Mouse (Mus musculus) adrenal gland, postnatal 36 days (tissue): ENCODE results near the gene Gm39566. TPM values are rescaled to one million over a fixed set of nuclear protein-coding genes. Genes with fewer than 3 reads are reported as not detected.
A peak's percentile ranks its signal among the peaks of the same experiment; 100 is the strongest.

Experiments used
- DNase-seq, 2 experiments: peaks; one replicate each; pipeline ENCODE4 v3.0.0; 2021; ENCODE audit warnings: mixed read lengths in 1 of 2
- total RNA-seq, 2 experiments: library from RNA; stranded (reverse); gene quantifications; 2 replicates each; pipeline ENCODE4 v1.2.3; 2021

Gm39566 gene
- total RNA-seq, 2 experiments from 2014 or later: not detected

DNA sequence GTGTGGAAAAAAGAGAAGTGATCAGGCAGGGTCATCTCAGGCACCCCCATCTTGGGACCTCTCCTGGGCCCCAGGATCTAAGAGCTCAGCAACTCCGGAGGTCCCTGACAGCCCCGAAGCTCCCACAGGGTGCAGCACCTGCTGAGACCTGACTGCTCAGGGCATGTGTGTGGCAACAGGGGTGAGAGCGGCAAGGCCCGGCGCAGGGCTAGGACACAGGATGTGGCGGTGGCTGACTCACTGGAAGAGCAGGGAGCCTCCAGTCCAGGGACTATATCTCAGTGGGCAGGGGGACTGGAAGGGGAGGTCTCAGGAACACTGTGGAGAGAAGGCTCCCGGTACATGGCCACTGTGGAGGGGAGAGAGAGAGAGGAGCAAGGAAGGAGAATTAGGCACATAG is 17.2 kb downstream of the Gm39566 start:
- no peak for DNase-seq

DNA sequence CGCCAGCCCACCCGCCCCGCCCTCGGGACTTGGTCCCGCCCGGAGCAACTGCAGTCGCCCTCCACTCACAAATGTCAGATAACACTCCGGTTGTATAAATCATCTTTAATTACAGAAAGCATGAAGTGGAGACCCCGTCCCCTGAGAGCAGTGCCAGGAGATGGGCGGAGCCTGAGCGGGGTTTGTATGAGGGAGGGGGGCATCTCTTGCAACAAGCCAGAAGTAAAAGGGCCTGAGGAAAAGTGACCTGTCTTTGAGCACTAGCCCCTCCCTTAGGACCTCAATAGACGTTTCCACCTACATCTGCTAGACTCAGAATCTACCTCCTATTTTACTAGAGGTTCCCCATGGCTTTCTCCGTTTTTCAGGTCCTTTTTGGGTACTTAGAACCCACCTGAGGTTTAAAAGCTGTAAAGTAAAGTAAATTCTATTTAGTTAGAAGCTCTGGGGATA is 19.1 kb downstream of the Gm39566 start:
- DNase-seq: no peak

DNA sequence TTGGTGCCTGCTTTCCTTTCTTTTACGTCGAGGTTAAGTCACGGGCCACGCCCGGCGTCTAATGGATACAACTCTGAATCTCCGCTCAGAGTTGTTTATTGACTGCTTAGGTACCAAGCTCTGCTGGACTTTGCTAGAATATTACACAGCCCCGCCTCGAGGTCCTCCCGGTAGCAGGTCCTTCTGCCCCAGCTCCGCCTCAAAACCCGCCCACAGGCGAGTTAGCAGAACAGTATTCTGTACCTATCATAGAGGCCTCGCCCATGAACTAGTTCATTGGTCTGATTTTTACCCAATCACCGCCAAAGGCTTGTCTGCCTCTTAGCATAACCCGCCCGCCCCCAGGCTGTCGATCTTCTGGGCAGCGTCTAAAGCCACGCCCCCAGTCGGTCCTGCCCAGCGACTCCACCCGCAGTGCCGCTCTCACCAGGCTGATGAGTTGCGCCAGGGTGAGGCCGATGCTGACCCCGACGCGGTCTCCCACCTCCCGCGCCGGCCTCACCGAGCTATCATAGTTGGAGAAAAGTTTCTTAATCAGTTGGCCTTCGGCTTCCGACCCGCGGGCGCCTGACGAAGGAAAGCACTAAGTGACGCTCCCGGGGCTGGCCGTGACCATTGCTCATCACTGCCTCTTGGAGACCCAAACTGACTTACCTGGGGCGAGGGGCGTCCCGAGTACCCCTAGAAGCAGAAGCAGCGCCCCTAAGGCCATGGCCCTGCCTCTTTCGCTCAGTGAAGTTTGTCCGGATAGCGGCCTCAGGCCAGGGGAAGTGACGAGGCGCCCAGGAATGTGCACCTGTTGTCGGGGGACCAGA is 19.7 kb downstream of the Gm39566 start, which contains the start of gene Chrnb1:
Gene Chrnb1, minus strand, starts transcription at position 776 of the 815 bp plus-strand sequence.
- peak; percentile 97 for DNase-seq

DNA sequence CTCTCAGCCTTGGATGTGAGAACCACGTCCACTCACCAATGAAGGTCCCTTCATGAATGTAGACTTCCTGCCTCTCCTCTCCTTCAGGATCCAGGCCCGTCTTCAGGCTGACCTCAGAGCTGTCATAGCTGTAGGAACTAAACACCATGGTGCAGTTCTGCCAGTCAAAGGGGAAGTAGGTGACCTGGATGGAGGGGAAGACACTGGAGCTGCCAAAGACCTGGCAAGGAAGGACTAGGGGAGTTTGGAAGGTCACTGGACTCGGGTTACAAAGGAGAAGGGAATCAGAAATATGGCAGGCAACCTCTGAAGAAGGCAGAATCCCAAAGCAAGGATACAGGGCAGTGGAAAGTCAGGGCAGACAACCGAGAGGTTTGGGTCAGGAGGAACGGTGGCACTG is 21.7 kb downstream of the Gm39566 start:
- DNase-seq: no peak

DNA sequence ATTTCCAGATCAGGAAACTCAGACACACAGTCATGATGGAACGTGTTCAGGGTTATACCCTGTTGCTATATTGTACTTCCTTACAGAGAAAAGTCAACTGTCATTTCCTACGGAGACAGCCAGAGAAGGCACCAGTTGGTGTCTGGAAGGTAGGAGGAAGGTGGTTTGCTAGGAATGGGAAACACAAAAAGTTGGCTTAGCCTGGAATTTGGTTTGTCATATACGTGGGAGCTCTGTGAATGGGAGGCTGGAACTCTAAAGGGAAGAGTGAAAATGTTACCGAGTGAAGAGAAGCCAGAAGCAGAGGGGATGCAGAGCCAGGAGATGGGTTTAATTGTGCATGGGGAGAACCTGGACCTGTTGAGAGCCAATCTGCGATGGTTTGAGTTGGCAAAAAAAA is 23.7 kb downstream of the Gm39566 start:
- no peak for DNase-seq

DNA sequence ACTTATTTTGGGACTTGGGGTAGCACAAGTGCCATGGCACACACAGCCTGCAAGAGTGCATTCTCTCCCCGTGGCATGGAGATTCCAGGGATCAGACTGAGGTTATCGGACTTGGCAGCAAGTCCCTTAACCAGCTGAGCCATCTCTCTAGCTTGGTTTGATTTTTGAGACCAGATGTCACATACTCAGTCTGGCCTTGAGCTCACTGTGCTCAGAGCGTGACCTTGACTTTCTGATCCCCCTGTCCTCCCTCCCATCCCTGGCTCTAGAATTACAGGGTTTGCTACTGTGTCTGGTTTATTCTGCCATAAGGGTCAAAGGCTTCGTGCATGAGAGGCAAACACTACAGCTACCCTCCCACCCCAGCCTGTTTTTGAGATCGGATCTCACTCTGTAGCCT is 25.7 kb downstream of the Gm39566 start:
- peak; percentile 48 to 65 for DNase-seq

DNA sequence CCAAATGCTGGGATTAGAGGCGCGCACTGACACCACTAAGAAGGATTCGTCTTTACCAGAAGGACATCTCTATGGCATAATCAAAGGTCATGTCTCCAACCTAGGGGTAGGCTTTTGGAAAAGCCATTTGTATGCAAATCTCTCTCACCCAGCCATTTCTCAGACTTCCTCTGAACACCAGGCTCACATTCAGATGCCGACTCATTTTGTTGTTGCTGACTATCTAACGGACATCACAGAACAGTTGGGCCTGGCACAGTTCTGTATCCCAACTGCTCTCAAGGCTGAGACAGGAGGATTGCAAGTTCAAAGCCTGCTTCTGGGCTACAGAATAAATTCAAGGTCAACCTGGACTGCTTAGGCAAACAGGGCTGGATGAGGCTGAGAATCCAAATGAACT is 27.8 kb downstream of the Gm39566 start:
- DNase-seq: no peak

DNA sequence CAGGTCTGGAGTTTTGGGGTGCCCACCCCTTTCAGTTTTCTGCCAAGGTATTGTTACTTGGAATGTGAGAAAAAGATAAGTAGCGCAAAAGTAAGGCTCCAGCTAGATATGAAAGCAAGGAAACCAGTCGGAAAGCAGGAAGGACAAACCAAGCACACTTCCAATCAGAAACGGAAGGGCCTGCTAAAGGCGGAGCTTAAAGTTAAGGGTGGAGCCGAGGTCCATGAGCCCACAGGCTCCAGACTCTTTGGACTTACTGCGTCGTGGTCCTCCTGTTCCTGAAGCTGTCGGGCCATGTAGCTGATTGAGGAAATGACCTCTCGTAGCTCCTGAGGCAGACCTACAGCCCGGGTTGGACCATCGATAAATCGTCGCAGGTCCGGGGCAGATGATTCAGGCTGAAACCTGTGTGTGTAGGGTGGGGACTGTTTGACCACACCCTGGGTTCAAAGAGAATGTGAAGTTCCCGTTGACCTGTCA is 30.3 kb downstream of the Gm39566 start:
- DNase-seq: peak; percentile 49 to 67

DNA sequence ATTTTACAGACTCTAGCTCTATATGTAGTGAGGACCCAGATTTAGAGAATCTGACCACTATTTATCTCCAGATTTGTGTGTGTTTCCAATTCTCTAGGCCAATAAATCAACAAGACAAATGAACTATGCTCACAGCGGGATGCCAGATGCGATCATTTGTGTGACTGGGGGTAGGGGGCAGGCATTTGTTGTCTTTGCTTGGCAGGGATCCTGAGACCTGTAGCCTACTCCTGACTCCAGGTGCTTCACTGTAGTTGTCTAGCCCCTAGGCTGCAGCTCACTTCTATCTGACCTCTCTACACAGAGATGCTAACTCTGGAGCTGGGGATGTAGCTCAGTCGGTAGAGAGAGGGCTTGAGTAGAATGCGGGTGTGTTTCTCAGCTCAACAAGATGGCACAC is 33.3 kb downstream of the Gm39566 start:
- no peak for DNase-seq

DNA sequence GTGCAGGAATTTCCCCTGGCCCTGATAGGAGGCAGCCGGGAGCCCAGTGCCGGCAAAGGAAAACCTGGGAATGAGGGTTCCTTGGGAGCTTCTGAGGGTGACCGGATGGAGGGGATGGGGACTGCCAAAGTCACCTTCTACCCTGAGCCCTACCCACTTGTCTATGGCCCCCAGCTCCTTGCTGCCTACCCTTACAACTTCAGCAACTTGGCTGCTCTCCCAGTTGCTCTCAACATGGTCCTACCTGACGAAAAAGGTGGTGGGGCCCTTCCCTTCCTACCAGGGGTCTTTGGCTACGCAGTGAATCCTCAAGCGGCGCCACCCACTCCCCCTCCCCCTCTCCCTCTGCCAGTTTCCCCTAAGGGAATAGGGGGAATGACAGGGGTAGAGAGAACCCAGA is 36.1 kb downstream of the Gm39566 start:
- no peak for DNase-seq

DNA sequence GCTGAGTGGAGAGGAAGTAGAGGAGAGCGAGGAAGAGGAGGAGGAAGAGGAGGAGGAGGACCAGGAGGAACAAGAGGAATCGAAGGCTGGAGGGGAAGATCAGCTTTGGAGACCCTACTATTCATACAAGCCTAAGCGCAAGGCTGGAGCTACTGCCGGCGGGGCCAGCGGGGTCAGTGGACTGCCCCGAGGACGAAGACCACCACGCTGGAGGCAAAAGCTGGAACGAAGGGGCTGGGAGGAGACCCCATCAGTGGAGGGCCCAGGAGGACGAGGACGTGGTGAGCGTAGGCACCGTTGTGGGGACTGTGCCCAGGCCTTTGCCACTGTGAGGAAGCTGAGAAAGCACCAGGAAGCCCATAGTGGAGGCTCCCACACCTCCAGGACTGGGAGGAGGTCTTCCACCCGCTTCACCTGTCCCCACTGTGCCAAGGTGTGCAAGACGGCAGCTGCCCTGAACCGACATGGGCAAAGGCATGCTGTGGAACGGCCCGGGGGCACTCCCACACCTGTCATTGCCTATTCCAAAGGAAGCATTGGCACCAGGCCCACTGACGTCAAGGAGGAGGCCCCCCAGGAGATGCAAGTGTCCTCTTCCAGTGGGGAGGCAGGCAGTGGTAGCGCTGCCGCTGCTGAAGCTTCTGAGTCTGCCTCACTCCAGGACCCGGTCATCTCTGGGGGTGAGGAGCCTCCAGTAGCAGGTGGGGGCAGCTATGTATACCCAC is 36.7 kb downstream of the Gm39566 start:
- no peak for DNase-seq

DNA sequence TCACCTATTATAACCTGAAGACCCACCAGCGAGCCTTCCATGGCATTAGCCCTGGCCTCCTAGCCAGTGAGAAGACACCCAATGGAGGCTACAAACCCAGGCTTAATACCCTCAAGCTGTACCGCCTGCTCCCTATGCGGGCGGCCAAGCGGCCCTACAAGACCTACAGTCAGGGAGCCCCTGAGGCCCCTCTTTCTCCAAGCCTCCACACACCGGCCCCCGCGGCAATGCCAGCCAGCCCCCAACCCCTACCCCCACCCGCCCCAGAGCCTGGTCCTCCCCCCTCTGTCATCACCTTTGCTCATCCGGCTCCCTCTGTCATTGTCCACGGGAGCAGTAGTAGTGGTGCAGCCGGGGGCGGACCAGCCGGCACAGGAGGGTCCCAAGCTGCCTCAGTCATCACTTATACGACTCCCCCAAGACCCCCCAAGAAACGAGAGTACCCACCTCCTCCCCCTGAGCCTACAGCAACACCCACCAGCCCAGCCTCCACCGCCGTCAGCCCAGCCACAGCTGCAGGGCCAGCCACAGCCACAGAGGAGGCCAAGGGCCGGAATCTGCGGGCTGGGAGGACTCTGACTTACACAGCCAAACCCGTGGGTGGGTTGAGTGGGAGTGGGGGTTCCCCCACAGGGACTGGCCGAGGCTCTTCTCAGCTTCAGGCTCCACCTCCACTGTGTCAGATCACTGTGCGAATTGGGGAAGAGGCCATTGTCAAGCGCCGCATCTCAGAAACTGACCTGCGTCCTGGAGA is 37.4 kb downstream of the Gm39566 start:
- no peak for DNase-seq

DNA sequence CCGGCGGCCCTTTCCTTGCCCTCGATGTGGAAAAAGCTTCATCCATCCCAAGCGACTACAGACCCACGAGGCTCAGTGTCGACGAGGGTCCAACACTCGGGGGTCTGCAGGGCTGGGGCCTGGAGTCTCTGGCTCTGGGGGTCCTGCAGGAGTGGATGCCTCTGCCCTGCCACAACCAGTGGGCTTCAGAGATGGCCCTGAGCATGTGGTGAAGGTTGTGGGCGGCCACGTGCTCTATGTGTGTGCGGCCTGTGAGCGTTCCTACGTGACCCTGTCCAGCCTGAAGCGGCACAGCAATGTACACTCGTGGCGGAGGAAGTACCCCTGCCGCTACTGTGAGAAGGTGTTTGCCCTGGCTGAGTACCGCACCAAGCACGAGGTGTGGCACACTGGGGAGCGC is 38.6 kb downstream of the Gm39566 start:
- no peak for DNase-seq

DNA sequence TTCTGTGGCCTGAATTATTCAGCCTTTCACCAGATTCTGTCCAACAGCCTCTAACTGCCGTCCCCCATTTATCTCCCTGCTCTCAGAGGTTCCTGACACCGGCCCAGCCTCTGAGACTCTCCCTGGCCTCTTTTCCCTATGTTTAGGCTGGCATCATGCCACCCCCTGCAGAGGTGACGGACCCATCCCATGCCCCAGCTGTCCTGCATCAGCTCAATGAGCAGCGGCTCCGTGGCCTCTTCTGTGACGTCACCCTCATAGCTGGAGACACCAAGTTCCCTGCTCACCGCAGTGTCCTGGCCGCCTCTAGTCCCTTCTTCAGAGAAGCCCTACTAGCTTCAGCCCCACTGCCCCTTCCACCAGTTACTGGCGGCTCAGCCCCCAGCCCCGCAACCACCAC is 39.4 kb downstream of the Gm39566 start:
- no peak for DNase-seq

DNA sequence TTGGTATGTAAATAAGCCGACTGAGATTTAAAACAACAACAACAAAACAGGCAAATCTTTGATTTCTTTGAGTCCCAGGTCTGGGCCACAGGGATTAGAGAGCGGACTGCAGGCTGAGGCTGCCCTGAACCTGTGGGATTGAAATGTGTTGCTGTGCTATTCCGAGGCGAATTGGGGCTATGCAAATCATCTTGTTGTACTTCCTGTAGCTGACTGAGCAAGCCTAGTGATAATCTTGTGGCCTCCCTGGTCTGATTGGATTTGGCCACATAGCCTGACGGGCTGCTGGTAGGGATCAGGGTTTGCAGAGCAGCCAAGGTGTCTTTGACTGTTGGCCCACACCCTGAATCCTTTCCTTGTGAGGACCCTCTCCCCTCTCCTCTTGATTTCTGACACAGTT is 40.1 kb downstream of the Gm39566 start:
- no peak for DNase-seq

DNA sequence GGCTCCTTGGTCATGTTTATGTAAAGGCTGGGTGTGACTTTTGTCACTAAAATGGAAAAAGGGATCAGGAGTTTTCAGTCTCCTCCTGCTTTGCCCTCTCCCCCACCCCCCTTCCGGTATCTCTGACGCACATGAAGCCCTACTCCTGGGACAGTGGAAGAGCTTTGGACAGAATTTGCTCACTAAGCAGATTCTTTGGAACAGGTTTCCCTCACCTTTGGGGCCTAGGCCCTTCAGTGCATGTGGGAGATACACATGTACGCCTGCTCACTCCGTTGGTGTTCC is 47.5 kb downstream of the Gm39566 start:
- DNase-seq: no peak

DNA sequence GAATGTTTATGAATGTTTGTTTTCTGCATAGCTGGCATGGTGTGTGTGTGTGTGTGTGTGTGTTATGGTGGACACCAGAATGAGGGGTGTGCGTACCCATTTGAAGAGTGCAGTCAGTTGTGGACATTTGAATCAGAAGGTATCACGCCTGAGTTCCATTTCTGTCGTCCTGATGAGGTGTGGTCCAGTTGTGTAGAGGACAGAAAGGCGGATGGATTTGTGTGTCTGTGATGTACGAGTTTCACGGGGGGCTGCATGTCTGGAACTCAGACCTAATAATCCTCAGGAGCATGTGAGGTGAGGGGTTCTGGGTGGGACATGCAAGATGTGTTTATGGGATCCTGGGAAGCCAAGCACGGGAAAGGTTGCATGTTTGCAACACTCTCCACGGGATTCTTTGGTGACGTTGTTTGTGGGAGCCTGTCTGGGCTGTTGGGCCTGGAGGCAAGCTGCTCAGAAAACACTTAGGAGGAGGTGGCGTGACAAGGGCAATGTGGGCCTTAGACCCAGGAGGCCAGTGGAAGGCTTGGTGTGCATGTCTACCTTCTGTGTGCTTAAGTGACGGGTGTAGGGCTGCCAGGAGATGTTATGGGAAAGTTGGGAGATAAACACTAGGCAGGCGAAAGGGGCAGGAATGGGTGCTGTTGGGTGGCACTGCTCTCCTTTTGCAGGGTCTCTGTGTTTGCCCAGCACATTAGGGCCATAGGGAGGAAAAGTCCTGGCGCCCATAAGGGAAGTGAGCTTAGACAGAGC is 48.0 kb downstream of the Gm39566 start:
- no peak for DNase-seq

DNA sequence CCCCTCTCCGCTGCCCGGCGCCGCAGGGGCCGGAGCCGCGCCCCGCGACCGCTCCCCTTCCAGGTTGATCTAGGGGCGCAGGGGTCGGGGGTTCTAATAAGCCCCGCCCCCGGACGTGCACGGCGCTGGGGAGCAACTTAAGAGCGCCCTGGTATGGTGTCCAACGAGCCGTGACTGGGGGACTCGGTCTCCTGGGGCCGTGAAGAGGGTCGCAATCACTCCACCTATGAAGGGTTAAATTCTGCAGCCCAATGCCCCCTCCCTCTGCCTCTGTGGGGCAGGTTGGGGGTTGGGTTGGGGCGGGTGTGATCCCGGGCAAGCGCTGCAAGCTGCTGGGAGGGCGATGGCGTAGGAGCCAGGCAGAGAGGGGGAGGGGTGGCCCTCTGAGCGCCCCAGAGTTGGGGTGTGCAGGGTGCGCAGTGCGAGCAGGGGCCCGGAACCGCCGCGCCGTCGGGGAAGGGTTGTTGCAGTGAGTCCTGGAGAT is 48.9 kb downstream of the Gm39566 start:
- DNase-seq: peak; percentile 78 to 91

DNA sequence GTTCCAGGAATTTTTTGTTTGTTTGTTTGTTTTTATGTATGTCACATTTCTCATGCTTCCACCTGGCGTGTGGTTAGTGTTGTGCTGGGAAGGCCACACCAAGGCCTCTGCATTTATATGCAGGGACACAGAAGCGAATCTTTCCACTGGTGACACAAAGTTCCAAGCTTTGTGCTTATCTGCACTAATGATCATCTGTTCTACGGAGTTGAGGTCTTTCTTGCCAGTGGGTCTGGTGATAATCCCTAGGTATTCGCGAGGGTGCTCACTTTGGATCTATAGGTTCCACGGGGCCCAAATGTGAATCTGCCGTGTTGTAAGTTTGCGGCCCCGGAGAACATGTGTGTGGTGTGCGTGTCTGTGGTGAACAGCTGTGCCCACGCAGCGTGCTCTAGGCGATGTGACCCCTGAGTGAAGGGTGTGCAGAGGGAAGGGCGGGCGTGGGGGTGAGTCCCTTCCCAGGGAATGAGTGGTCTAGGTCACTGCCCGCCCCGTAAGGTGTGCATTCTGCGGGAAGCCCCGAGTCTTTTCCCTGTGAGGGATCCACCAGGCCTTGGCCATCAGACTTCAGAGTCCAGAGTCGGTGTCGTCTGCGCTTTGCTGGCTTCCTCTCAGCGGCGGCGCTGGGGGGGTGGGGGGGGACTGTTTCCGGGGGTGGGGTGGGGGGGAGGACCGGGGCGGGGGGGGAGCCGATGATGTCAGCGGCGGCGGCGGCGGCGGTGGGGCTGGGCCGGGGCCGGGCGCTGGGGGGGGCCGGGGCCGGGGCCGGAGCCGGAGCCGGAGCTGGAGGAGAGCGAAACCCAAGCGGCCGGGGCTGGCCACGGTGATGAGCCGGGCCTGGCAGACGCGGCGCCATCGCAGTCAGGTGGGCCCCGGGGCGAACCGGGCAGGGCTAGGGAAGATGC is 49.6 kb downstream of the Gm39566 start, which contains the start of gene Zbtb4:
Gene Zbtb4, plus strand, starts transcription at position 692 of the 905 bp plus-strand sequence.
- DNase-seq: peak; percentile 48 to 77

DNA sequence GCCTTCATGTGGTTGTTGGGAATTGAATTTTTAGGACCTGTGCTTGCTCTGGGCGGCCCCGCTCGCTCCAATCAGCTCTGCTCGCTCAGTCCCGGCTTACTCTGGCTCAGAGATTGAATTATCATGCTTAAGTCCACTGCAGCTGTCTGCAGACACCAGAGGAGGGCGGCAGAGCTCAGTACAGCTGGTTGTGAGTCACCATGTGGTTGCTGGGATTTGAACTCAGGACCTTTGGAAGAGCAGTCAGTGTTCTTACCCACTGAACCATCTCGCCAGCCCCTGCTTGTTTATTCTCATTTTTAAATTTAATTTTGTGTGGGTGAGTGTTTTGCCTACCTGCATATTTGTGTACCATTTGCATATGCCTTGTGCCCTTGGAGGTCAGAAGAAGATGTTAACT is 51.5 kb downstream of the Gm39566 start:
- DNase-seq: no peak

DNA sequence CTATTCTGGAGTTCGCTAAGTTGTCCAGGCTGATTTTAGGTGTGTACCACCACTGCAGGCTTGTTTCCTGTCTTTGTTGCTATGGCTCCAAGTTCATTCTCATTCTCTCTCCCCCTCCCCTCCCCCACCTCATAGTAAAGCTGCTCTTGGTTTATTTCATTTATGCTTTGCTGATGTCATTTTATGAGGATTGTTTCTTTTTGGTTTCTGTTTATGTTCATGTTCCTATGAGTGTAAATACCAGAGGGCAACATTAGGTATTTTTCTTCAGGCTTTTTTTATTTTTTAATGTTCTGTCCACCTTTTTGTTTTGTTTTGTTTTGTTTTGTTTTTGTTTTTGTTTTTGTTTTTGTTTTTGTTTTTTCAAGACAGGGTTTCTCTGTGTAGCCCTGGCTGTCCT is 53.2 kb downstream of the Gm39566 start, which contains the start of gene Slc35g3:
Gene Slc35g3, minus strand, starts transcription at position 101 of the 400 bp plus-strand sequence.
- no peak for DNase-seq
